Mouse (Mus musculus): ENCODE results near the gene Ttyh3. TPM values are rescaled to one million over a fixed set of nuclear protein-coding genes. Genes with fewer than 3 reads are reported as not detected.

Ttyh3 gene
- total and polyA plus RNA-seq, 3 experiments = 5.9 to 35.7 TPM; not detected in 1

DNA sequence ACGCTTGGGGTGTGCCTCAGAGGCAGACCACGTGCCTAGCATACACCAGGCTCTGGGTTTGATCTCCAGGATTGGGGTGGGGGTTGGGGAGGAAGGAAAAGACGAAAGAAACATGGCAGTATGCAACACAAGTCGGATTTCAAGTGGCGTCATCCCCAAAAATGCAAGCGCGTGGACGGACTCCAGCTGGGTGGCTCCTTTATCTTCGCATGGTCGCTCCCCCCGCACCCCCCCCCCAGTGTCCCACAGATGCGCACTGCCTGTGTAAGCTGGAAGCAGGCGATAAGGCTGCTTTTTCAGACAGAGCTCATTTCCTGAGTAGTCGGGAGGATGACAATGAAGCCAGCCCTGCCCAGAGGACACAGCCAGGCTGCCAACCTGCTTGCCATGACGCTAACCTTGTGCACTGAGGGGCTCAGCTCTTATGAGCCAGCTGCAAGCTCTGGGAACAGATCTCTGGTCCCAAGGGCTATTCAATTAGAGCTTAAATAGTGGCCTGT is 4.1 kb downstream of the Ttyh3 start (continued):
- TF ChIP-seq GABPA (IDR thresholded peaks at IDR 0.05; ENCODE audit: low read depth, low read length) = no peak
- peak; percentile 59; the same call in 1 of the 2 replicates for TF ChIP-seq NRF1 (IDR thresholded peaks at IDR 0.05; ENCODE audit: insufficient read depth, low read depth, low read length, poor library complexity, severe bottlenecking)

DNA sequence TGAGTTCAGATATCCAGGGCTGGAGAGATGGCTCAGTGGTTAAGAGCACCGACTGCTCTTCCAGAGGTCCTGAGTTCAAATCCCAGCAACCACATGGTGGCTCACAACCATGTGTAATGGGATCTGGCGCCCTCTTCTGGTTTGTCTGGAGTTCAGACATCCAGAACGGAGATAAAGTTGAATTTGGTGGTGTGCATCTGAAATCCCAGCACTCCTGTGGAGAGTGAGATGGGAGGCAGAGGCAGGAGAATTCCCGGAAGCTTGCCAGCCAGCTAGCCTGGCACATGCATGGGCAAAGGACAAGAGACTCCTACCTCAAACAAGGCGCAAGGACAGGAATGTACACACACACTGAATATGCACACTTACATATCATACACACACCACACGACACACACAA is 4.6 kb downstream of the Ttyh3 start:
- H3K4me3 ChIP-seq (ENCODE audit: control insufficient read depth in 1 of 2, insufficient read depth in 1 of 2, low read depth in 2 of 2, low read length in 2 of 2) = peak overlapping the region; percentile 5 to 27; a peak in 2 of 4 replicates
- TF ChIP-seq CHD1 (IDR thresholded peaks at IDR 0.05; ENCODE audit: low read depth, low read length) = no peak
- TF ChIP-seq CTCF (IDR thresholded peaks at IDR 0.05 in 2 of 3, conservative IDR thresholded peaks at IDR 0.05 in 1 of 3; ENCODE audit: control insufficient read depth in 1 of 3, insufficient read depth in 1 of 3, low read depth in 2 of 3, low read length in 3 of 3, poor library complexity in 1 of 3, severe bottlenecking in 1 of 3) = peak in 2 of 3 experiments; percentile 30 to 43; a peak in 3 of 6 replicates
- TF ChIP-seq POLR2AphosphoS2 (IDR thresholded peaks at IDR 0.05; ENCODE audit: low read length) = no peak
- TF ChIP-seq POLR2A (IDR thresholded peaks at IDR 0.05; ENCODE audit: control insufficient read depth in 1 of 2, insufficient read depth in 1 of 2, low read depth in 1 of 2, low read length in 2 of 2, poor library complexity in 1 of 2) = no peak
- no peak for TF ChIP-seq TAL1 (IDR thresholded peaks at IDR 0.05; ENCODE audit: low read length)
- H3K9me3 ChIP-seq (replicated peaks; ENCODE audit: insufficient read depth, low read length) = no peaks in the 10 kb centered on the region
- H3K79me2 ChIP-seq (ENCODE audit: control insufficient read depth, insufficient read depth, low read length, poor library complexity) = peaks cover 4% of the 10 kb centered on the region; the same call in 1 of the 2 replicates
- H3K36me3 ChIP-seq (ENCODE audit: control insufficient read depth in 1 of 2, insufficient read depth in 2 of 2, low read length in 2 of 2) = peaks cover 0 to 27% of the 10 kb centered on the region in 2 experiments; a peak in 2 of 4 replicates
- H3K4me1 ChIP-seq (ENCODE audit: control insufficient read depth in 1 of 2, insufficient read depth in 2 of 2, low read length in 2 of 2) = peaks cover 10 to 38% of the 10 kb centered on the region in 2 experiments
- peak overlapping the region; percentile 49 for H3K9ac ChIP-seq (ENCODE audit: control insufficient read depth, low read depth, low read length, poor library complexity, severe bottlenecking)
- H3K27me3 ChIP-seq (ENCODE audit: control insufficient read depth in 1 of 2, insufficient read depth in 2 of 2, low read length in 2 of 2) = no peaks in the 10 kb centered on the region
- H3K27ac ChIP-seq (ENCODE audit: control insufficient read depth, low read depth, low read length) = peak overlapping the region; percentile 63
- DNase-seq (ENCODE audit: low read depth, low spot score) = peak; percentile 45

DNA sequence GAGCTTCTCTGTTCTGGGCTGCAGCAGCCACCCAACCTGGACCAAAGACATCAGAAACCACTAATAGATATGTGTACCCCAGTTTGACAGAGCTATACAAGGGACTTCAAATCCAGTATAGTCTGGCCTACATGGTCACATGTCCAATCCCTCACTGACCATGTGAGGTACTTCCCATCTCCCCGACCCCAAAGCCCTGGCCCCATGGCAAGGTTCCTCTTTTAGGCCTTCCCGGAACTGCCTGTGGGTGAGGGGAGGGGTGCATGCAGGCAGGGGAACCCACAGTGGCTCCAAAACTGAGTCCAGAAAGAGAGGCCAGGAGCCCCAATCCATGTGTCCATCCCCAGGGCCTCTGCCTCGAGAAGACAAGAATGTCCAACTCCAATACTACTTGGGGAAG is 6.8 kb downstream of the Ttyh3 start:
- Histone ChIP-seq H3K4me3 (ENCODE audit: control insufficient read depth in 1 of 2, insufficient read depth in 1 of 2, low read depth in 2 of 2, low read length in 2 of 2) (no peak overlapping the region), H3K27me3 (ENCODE audit: control insufficient read depth in 1 of 2, insufficient read depth in 2 of 2, low read length in 2 of 2) (no peaks in the 10 kb centered on the region), H3K9ac (ENCODE audit: control insufficient read depth, low read depth, low read length, poor library complexity, severe bottlenecking) (peak overlapping the region; percentile 31), H3K36me3 (ENCODE audit: control insufficient read depth in 1 of 2, insufficient read depth in 2 of 2, low read length in 2 of 2) (peaks cover 0 to 22% of the 10 kb centered on the region in 2 experiments; a peak in 2 of 4 replicates), H3K27ac (ENCODE audit: control insufficient read depth, low read depth, low read length) (no peak overlapping the region), H3K79me2 (ENCODE audit: control insufficient read depth, insufficient read depth, low read length, poor library complexity) (no peaks in the 10 kb centered on the region; the same call in 1 of the 2 replicates), H3K9me3 (replicated peaks; ENCODE audit: insufficient read depth, low read length) (no peaks in the 10 kb centered on the region), H3K4me1 (ENCODE audit: control insufficient read depth in 1 of 2, insufficient read depth in 2 of 2, low read length in 2 of 2) (peaks cover 10 to 33% of the 10 kb centered on the region in 2 experiments)
- DNase-seq (ENCODE audit: low read depth, low spot score) = peak; percentile 57
- peak; percentile 70 for TF ChIP-seq MAX (IDR thresholded peaks at IDR 0.05; ENCODE audit: low read length)
- no peak for TF ChIP-seq POLR2AphosphoS2 (IDR thresholded peaks at IDR 0.05; ENCODE audit: low read length)
- TF ChIP-seq MEF2A (IDR thresholded peaks at IDR 0.05; ENCODE audit: extremely low read depth, insufficient replicate concordance, low read depth, low read length, poor library complexity, severe bottlenecking) = no peak
- peak; percentile 80 for TF ChIP-seq USF1 (IDR thresholded peaks at IDR 0.05; ENCODE audit: low read depth, low read length)
- no peak for TF ChIP-seq SMC3 (IDR thresholded peaks at IDR 0.05; ENCODE audit: low read depth, low read length)
- peak; percentile 32; the same call in 1 of the 2 replicates for TF ChIP-seq TCF12 (IDR thresholded peaks at IDR 0.05; ENCODE audit: low read depth, low read length)
- no peak for TF ChIP-seq ZC3H11A (IDR thresholded peaks at IDR 0.05; ENCODE audit: low read depth, low read length)
- 0 out of 4 replicates have a peak, but pooled peaks of 1 of the 2 experiments have one; percentile 31 for TF ChIP-seq USF2 (IDR thresholded peaks at IDR 0.05; ENCODE audit: borderline replicate concordance in 1 of 2, insufficient read depth in 1 of 2, low read depth in 1 of 2, low read length in 2 of 2)
- peak; percentile 35; the same call in 1 of the 2 replicates for TF ChIP-seq ETS1 (IDR thresholded peaks at IDR 0.05; ENCODE audit: low read depth, low read length)
- TF ChIP-seq MAZ (IDR thresholded peaks at IDR 0.05; ENCODE audit: low read depth, low read length) = 0 out of 2 replicates have a peak, but pooled peaks have one; percentile 30
- TF ChIP-seq RCOR1 (IDR thresholded peaks at IDR 0.05; ENCODE audit: low read depth, low read length) = no peak
- peak; percentile 41 to 54; a peak in 3 of 4 replicates for TF ChIP-seq EP300 (IDR thresholded peaks at IDR 0.05; ENCODE audit: low read depth in 1 of 2, low read length in 2 of 2)
- TF ChIP-seq MXI1 (IDR thresholded peaks at IDR 0.05; ENCODE audit: low read depth, low read length) = peak; percentile 62; the same call in 1 of the 2 replicates
- no peak for TF ChIP-seq ZKSCAN1 (IDR thresholded peaks at IDR 0.05; ENCODE audit: low read depth, low read length)
- peak; percentile 73 for TF ChIP-seq ELF1 (IDR thresholded peaks at IDR 0.05; ENCODE audit: low read depth, low read length)
- no peak for TF ChIP-seq HCFC1 (IDR thresholded peaks at IDR 0.05; ENCODE audit: low read depth, low read length)
- no peak for TF ChIP-seq BHLHE40 (IDR thresholded peaks at IDR 0.05; ENCODE audit: borderline replicate concordance, low read depth, low read length)
